Mouse (Mus musculus) spleen, adult 2 months (tissue): Measurements from ENCODE around the gene Kcnk15.

Source experiments
- CTCF ChIP-seq: fragments of 200-500 bp; IDR thresholded peaks from 2 replicates; pipeline ENCODE4 v1.5.1; 2011; ENCODE audit warnings: mild to moderate bottlenecking, inconsistent platforms; ENCODE audit not compliant: insufficient read depth, insufficient read length, insufficient replicate concordance; ENCODE audit errors: extremely low read depth
- POLR2A ChIP-seq: fragments of 200-500 bp; IDR thresholded peaks from 2 replicates; pipeline ENCODE4 v1.6.1; 2011; ENCODE audit warnings: low read depth, low read length, inconsistent platforms

GRCm38 (mm10) chr2:163903461-163903860, 50.0 kb downstream of the Kcnk15 start:
- no peak for TF ChIP-seq CTCF
- no peak for TF ChIP-seq POLR2A
